Mouse (Mus musculus): ENCODE measurements around the gene Plpp2.

Gene Plpp2

DNA sequence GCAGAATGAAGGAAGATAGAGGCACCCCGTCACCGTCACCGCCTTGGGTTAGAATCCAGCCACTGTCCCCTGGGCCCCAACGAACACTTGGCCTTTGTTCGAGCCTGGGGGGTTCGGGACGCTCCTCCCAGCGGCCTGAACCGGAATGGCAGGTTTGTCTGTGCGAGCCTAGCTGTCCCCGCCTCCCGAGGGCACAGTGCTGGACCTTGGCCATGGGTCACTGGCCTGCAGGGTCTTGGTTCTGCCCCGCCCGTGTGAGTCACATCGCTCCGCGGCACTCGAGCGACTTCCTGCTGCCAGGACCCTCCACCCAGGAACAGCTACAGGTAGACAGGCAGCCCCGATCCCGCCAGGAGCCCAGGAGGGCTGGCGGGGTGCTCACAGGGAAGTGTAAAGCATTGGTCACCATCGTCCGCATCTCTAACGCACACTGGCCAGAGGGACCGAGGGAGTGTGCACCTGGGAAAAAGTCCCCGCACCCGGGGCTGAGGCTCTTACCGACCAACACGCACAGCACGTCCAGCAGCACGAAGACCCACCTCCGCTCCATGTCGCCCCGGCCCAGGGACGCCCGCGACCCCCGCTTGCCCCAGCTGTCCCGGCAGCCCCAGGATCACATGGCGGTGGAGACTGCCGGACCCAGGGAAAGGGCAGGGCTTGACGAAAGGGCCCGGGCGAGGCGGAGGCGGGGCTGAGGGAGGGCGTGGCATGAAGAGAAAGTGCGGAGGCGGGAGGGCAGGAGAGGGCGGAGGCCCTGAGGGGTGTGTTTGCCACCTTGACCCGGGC is at the start of gene Plpp2:
Gene Plpp2 (minus strand): TSS at position 671 of the 786 bp plus-strand sequence.
- DNase-seq (ENCODE audit: extremely low spot score, low spot score): peak; percentile 79

- no peak for DNase-seq (ENCODE audit: extremely low spot score, low spot score)
These were observed 47.9 kb upstream of the Plpp2 start for GRCm38 (mm10) chr10:79581501-79581900.

- peak; percentile 70 for DNase-seq (ENCODE audit: extremely low spot score, low spot score)
These were observed 47.2 kb upstream of the Plpp2 start for GRCm38 (mm10) chr10:79580811-79581210.

DNA sequence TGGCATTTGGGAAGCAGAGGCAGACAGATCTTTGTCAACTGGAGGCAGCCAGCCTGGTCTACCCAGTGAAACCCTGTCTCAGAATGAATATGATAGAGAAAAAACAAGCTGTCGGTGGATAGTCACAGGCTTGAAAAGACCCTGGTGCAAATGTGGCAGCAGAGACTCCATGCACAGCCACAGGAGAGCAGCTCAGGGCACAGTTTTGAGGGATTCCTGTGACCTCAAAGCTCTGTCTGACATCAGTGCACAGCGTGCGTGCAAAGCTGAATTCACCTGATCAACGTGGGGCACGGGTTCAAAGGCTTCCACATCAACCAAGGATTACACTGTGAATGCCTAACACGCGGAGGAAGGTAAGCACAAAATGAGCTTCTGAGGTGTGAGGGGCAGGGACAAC is 46.8 kb upstream of the Plpp2 start:
- no peak for DNase-seq (ENCODE audit: extremely low spot score, low spot score)

GRCm38 (mm10) chr10:79579781-79580180 is 46.2 kb upstream of the Plpp2 start:
- DNase-seq (ENCODE audit: extremely low spot score, low spot score): no peak

DNA sequence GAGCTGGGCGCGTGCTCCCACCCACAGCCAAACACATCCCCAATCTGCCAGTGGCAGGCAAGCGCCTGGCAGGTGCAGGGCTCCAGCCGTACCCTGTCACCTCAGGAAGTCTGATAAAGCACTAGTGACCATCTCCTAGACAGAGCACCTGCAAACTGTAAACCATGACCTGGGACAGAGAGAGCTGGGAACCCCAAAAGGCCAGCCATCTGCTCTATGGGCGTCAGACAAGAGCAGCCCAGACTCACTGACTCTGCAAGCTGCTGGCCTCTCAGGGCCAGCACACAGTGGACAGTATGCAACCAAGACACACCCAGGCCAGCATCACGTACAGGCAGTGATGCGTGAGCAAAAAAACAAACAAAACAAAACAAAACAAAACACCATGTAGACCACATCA is 45.3 kb upstream of the Plpp2 start:
- DNase-seq (ENCODE audit: extremely low spot score, low spot score): no peak

DNA sequence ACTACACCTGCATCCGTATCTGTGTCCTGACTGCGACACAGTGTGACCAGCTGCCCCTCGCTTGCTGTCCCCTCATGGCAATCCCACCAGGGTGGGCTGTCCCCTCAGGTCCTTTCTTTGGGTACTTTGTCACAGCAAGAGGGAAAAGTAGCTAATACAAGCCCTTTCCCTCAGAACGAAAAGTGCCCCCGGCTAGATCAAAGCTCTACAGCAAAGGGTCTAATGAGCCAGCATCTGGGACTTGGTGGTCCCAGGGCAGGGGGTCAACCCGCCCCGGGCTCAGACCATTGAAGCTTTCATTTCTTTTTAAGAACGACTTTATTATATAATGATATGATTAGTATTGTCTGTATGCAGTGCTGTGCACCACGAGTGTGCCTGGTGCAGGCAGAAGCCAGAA is 44.7 kb upstream of the Plpp2 start:
- no peak for DNase-seq (ENCODE audit: extremely low spot score, low spot score)

DNA sequence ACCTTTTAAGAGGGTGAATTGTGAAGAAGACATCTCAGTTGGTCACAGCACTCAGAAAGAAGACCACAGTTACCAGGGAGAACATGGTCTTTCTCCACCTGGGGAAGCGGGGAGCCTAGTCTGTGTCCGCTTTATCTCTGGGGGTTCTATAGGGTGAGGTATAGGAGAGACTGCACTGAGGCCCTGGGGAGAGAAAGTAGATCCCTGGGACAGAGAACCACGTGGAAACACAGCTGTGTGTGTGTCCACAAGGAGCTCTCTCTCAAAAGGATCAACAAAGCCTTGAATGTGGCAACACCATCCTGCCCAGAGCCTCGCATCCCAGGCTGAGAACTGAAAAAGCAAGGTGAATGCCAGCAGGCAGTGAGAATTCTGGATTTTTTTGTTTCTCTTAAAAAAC is 43.8 kb upstream of the Plpp2 start:
- no peak for DNase-seq (ENCODE audit: extremely low spot score, low spot score)

- DNase-seq (ENCODE audit: extremely low spot score, low spot score): no peak
These were observed 42.2 kb upstream of the Plpp2 start for GRCm38 (mm10) chr10:79575754-79576153.

GRCm38 (mm10) chr10:79574796-79575195 is 41.2 kb upstream of the Plpp2 start:
- DNase-seq (ENCODE audit: extremely low spot score, low spot score): no peak

GRCm38 (mm10) chr10:79574350-79574749 is 40.8 kb upstream of the Plpp2 start:
- DNase-seq (ENCODE audit: extremely low spot score, low spot score): no peak

DNA sequence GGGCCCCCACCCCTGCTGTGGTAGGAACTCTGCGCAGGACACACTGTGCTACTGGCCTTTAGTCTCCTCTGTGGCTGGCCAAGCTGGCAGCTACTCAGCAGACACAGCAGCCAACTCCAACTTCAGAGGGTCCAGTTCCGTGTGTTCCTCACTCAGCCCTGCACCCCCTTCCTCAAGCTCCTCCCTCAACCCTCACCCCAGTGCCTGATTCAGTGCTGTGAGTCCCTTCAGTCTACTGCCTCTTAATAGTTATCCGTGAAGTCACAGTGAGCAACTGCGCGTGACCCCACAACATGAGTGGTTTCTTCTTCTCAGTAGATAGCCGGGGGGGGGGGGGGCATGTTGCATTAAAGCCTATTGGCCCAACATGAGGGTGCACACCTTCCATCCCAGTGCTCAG is 40.0 kb upstream of the Plpp2 start:
- DNase-seq (ENCODE audit: extremely low spot score, low spot score): no peak

GRCm38 (mm10) chr10:79571314-79571713 is 37.7 kb upstream of the Plpp2 start:
- no peak for DNase-seq (ENCODE audit: extremely low spot score, low spot score)

- no peak for DNase-seq (ENCODE audit: extremely low spot score, low spot score)
These were observed 36.3 kb upstream of the Plpp2 start for GRCm38 (mm10) chr10:79569921-79570320.

- DNase-seq (ENCODE audit: extremely low spot score, low spot score): no peak
These were observed 26.1 kb upstream of the Plpp2 start for GRCm38 (mm10) chr10:79559716-79560115.

- DNase-seq (ENCODE audit: extremely low spot score, low spot score): no peak
These were observed 23.9 kb upstream of the Plpp2 start for GRCm38 (mm10) chr10:79557496-79557895.

DNA sequence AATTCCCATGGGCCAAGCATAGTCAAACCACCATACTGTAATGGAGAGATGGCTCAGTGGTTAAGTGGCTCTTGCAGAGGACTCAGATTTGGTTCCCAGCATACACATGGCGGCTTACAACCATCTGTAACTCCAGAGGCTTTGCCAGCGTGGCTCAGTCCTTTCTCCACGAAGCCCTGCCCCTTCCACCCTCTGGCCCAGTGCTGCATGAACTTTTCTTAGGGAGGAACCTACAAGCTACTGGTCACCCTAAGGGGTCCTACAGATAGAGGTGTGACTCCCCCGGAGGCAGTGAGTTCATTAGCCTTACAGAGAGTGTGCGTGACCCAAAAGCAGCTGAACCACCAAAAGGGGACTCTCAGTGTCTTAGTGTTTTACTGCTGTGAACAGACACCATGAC is 23.4 kb upstream of the Plpp2 start:
- DNase-seq (ENCODE audit: extremely low spot score, low spot score): no peak

DNA sequence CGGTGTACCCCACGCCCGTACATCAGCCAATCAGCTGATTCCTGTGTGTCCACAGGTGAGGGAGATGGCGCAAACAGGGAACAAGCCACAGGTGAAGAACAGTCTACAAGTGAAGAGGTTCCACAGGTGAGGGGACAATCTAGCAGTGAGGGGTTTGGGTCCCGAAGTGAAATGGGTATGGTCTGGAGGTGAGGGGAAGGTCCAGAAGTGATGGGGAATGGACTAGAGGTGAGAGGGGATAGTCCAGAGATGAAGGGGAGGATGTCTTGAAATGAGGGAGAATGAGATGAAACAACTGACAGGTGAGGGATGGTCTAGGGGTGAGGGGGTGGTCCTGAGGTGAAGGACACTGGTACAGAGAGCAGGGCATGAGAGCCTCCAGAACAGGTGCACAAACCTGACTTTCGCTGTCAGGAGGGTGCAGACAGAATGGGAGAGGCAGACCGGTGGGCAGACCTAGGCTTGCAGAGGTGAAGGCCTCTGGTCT is 21.7 kb upstream of the Plpp2 start:
- no peak for DNase-seq (ENCODE audit: extremely low spot score, low spot score)

DNA sequence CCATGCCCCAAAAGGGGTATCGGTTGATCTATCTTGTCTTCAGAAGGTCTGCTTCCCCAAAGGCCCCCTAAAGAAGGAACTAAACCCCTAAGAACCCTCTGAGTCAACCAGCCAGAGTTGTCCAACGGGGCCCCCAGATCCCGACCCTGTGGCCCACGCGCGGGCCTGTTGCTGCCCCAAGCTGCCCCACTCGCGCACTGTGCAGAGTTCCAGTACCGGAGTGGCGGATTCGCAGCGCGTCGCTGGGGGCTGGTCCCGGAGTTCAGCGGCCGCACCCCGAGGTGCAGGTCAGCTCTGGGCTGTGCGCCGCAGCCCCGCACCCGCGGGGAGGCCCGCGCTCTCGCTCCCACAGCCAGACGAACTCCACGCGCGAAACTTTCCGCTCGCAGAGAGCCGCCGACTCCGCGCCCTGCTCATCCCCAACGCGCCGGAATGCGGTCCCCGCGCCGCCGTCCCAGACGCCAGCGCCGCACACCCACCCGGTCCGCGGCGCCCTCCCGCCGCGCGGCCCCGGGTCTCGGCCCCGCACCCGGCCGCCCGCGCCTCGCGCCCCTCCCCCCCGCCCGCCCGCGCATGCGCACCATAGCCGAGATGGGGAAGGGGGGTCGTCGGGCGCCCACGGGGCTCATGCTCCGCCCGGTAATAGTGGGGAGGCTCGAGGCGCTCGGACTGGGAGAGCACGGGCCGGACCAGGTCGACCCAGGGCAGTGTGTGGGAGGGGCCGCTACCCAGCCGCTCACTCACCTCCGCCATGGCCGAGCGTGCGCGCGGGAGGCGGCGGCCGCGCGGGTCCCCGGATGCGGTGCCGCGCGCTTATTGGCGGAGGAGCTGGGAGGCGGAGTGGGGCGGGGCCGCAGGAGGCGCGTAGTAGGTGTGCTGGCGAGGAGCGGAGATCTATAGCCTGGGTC is 21.0 kb upstream of the Plpp2 start, which contains the start of gene Mier2:
Gene Mier2 (minus strand): TSS at position 870 of the 908 bp plus-strand sequence.
- peak; percentile 84 for DNase-seq (ENCODE audit: extremely low spot score, low spot score)

DNA sequence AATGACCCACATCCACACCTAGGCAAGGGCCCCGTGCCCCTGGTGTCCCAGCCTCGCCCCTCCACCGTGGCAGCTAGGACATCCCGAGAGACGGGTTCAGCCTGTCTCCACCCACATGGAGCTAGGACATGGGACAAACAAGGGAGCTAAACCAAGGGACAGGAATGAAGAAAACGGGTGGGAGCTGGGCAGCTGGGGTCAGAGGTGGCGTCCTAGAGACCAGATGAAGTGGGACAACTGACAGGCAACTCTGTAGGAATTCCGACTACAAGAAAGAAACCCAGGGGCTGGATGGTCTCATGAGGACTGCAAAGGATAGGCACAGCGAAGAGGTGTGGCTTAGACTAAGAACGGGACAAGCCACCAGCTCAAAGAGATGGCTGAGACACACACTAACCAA is 20.1 kb upstream of the Plpp2 start:
- no peak for DNase-seq (ENCODE audit: extremely low spot score, low spot score)

DNA sequence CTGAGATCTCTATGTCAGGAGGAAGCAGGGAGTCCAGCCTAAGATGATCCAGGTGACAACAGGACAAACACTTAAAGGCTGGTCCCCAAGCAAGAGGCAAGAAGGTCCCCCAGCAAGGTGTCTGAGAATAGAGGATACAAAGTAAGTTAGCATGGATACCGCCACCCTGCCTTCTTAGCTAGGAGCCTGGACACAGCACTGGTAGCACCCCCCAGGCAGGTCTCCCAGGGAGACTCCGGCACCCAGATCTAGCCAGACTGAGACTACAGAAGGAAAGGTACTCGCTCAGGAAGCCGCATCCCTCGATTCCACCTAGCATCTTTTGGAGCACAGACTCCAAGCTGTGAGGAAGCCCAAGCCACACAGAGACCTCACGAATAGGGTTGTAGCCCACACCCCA is 19.6 kb upstream of the Plpp2 start:
- DNase-seq (ENCODE audit: extremely low spot score, low spot score): no peak

DNA sequence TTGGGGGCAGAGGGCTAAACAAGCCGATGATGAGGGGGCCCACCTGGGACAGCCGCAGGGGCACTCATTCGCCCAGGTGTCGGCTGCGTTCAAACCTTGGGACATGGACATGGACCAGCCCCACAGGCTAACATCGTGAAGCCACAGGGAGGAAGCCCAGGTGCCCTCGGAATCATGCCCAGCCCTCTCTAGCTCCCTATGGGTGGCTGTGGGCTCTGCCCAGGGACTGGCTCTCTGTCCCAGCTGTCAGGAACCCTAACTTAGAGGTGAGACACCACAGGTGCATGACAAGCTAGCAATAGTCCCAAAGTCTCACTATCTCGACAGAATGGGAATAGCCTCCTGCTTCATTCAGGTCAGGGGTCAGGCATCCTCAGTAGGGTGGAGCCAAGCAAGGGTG is 18.9 kb upstream of the Plpp2 start:
- no peak for DNase-seq (ENCODE audit: extremely low spot score, low spot score)

All from neural tube, embryonic 10.5 days (tissue).